Mouse (Mus musculus) cerebellum, adult 2 months (tissue): ENCODE measurements around the gene Sarm1. TPM values are rescaled to one million over a fixed set of nuclear protein-coding genes. Genes with fewer than 3 reads are reported as not detected.
A peak's percentile ranks its signal among the peaks of the same experiment; 100 is the strongest.

Source experiments
- DNase-seq, 2 experiments: peaks; one replicate each; pipeline ENCODE4 v3.0.0; 2021
- H3K27ac ChIP-seq: fragments of 200-500 bp; 2 replicates; pipeline ENCODE4 v1.5.1; 2012; ENCODE audit warnings: low read length, control low read depth, inconsistent platforms; ENCODE audit not compliant: insufficient read depth
- H3K27me3 ChIP-seq: fragments of 200-500 bp; 2 replicates; pipeline ENCODE4 v1.6.1; 2012; ENCODE audit warnings: inconsistent platforms, mild to moderate bottlenecking, low read length, moderate library complexity; ENCODE audit not compliant: control insufficient read depth, insufficient read depth
- H3K4me1 ChIP-seq: fragments of 200-500 bp; 2 replicates; pipeline ENCODE4 v1.6.1; 2011; ENCODE audit warnings: low read length; ENCODE audit not compliant: control insufficient read depth, insufficient read depth
- H3K4me3 ChIP-seq: fragments of 200-500 bp; replicated peaks from 2 replicates; pipeline ENCODE3; 2011; ENCODE audit warnings: mild to moderate bottlenecking, low read depth, low read length, control low read depth; ENCODE audit not compliant: insufficient read depth
- CTCF ChIP-seq: fragments of 200-500 bp; IDR thresholded peaks from 2 replicates; pipeline ENCODE4 v1.5.1; 2011; ENCODE audit warnings: low read depth, mild to moderate bottlenecking, control low read depth, low read length, moderate library complexity, borderline replicate concordance; ENCODE audit not compliant: insufficient read depth
- POLR2A ChIP-seq: fragments of 200-500 bp; IDR thresholded peaks from 2 replicates; pipeline ENCODE4 v1.6.1; 2011; ENCODE audit warnings: low read length, control low read depth, borderline replicate concordance; ENCODE audit not compliant: insufficient read depth
- whole genome bisulfite sequencing: fragments of 180-500 bp; shearing (Covaris S2); methylation state at CpG from one replicate; pipeline ENCODE4 v1.1.7; 2018; 5-methylcytosine and 5-hydroxymethylcytosine counted together
- polyA plus RNA-seq: library from polyadenylated mRNA; depleted of rRNA; stranded (reverse); fragments of >200 nt; gene quantifications from 2 replicates; pipeline ENCODE4 v1.2.3, GENCODE M21; 2012

The Sarm1 gene
- polyA plus RNA-seq, 1 experiment = 29.0 TPM

DNA sequence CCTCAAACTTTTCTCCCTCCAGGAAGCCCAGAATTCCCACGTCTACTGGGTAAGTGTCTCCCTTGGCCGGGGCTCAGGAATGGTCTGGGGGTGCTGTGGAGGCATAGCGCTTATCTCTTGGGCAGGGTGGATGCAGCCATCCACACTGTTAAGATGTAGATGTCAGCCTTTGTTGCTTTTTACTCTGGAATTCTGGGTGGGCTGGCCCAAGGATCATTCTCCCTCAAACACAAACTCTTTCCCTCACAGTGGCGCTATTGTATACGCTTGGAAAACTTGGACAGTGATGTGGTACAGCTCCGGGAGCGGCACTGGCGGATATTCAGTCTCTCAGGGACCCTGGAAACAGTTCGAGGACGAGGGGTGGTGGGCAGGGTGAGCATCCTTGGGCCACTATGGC is 21.4 kb upstream of the Sarm1 start:
- Histone ChIP-seq H3K27me3 (no peaks in the 10 kb centered on the region), H3K4me3 (no peak overlapping the region), H3K27ac (no peak overlapping the region), H3K4me1 (peaks cover 9% of the 10 kb centered on the region; the same call in 1 of the 2 replicates)
- 79% methylated on average over 10 of the region's 10 CpGs for WGBS
- TF ChIP-seq CTCF = no peak
- no peak for TF ChIP-seq POLR2A
- DNase-seq = no peak

DNA sequence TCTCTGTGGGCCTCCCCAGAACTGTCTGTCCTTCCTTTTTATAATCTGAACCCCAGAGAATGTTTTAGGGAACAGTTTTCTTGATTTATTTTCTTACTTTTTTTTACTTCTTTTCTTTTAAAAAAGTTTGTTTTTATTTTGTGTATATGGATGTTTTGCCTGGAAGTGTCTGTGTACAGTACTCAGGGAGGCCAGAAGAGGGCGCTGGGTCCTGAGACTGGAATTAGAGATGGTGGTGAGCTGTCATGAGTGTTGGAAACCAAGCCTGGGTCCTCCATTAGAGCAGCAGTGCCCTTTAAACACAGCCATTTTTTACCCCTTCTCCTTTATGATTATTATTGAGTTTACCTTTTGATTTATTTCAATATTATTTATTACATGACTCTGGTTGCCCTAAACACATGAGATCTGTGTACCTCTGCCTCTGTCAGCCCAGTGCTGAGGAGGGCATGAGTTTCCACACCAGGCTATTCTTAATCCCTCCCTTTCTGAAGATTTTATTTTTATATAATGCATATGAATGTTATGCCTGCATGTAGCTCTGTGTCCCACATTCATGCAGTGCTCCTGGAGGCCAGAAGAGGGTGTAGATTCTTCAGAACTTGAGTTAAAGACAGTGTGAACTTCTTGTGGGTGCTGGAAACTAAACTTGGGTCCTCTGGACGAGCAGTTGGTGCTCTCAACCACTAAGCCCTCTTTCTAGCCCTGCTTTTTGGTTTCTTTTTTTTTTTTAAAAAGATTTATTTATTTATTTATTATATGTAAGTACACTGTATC is 18.2 kb upstream of the Sarm1 start:
- no peaks in the 10 kb centered on the region for H3K27me3 ChIP-seq
- no peak overlapping the region for H3K27ac ChIP-seq
- H3K4me3 ChIP-seq = no peak overlapping the region
- 65% methylated on average over 2 of the region's 2 CpGs for WGBS
- TF ChIP-seq CTCF (peak; percentile 37; the same call in 1 of the 2 replicates), POLR2A (no peak)
- peaks cover 14% of the 10 kb centered on the region; the same call in 1 of the 2 replicates for H3K4me1 ChIP-seq
- no peak for DNase-seq

DNA sequence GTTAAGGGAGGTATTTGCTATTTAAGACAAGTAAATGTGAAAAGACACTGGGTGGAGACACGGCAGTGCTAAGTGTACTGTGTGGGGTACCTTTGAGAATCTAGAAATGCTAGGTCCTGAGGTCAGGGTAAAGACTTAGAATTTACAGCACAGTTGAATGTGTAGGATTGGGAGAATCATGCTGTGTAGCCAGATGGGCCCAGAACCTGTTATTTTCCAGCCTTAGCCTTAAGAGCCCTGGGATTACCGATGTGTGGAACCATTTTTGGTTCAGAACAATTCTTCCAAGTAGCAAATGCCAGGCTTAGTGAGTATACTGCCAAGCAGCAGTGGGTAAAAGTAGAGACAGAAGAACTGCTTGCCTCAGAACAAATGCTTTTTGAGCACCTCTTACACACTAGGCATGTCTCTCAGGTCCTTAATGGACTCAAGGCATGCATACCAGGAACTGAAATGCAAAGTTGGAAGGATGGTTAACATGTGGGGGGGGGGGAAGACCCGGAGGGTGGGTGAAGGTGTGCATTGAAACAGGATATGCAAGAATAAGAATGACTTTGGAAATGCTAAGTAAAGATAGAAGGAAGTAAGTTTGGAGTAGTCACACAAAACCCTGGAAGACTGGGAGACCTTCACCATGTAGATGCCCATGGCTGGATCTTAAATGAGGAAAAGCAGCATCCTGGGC is 15.7 kb upstream of the Sarm1 start:
- peaks cover 14% of the 10 kb centered on the region; the same call in 1 of the 2 replicates for H3K4me1 ChIP-seq
- peak overlapping the region; percentile 42 for H3K27ac ChIP-seq
- DNase-seq = peak; percentile 42 to 64
- WGBS = 33% methylated on average over 3 of the region's 3 CpGs
- no peaks in the 10 kb centered on the region for H3K27me3 ChIP-seq
- no peak for TF ChIP-seq POLR2A
- TF ChIP-seq CTCF = no peak
- peak overlapping the region; percentile 80 for H3K4me3 ChIP-seq

DNA sequence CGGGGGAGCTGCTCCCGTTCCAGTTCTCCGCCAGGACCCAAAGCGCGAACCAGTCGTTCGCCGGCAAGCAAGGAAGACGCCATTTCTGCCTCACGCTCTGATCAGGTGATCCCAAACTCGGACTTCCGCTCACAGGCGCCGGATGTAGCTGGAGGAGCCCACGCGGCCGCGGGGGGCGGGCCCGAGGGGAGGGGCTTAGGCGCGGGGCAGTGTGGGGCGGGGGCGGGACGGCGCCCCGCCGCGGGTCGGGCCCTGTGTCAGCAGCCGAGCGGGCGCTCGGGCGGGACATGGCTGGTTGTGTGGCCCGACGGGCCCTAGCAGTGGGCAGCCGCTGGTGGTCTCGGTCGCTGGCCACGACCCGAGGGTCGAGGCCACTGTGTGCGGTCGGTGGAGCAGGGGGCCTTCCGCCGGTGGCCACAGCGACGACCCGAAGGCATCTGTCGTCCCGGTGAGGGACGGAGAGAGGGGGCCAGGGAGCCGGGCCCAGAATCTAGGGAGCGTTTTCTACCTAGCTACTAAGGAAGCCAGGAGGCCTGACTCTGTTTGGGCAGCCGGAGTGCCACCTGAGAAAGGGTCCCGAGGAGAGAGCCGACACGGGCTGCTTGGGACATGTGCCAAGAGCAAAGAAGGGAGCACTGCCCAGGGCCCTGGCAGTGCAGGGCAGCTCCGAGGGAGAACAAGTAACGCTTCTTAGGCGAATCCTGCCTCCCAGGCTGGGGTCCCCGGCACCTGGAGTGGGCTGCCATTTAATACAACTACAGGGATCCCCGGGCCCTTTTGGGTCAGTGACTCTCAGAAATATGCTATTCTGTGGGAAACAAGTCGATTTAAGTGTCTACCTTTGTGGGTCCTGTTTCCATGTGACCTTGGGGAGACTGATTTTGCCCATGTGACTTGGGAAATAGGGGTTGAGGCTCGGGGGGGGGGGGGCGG is 14.7 kb upstream of the Sarm1 start, which contains the start of the genes Tmem199 and Poldip2:
TSS of gene Tmem199 (minus strand) at position 148 of the 933 bp plus-strand sequence.
TSS of gene Poldip2 (plus strand) at position 169 of the 933 bp plus-strand sequence.
- peak within 1 kb of the TSS; percentile 95 for H3K27ac ChIP-seq
- 1% methylated on average over 67 of the region's 67 CpGs for WGBS
- peak; percentile 91 for TF ChIP-seq POLR2A
- no peak for TF ChIP-seq CTCF
- peaks cover 14% of the 10 kb centered on the region; the same call in 1 of the 2 replicates for H3K4me1 ChIP-seq
- DNase-seq = peak; percentile 89 to 91
- peak within 1 kb of the TSS; percentile 83 for H3K4me3 ChIP-seq
- H3K27me3 ChIP-seq = no peaks in the 10 kb centered on the region

DNA sequence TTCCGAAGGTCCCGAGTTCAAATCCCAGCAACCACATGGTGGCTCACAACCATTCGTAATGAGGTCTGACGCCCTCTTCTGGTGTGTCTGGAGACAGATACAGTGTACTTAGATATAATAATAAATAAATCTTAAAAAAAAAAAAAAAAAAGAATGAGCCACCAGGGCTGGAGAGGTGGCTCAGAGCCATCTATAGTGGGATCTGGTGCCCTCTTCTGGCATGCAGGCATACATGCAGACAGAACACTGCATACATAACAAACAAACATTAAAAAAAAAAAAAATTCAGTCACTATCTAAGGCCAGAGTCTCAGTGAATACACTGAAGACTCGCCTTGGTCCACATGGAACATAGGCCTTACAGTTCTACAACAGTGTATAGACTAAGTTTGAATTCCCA is 11.6 kb upstream of the Sarm1 start:
- no peak for DNase-seq
- H3K4me1 ChIP-seq = peaks cover 10% of the 10 kb centered on the region; the same call in 1 of the 2 replicates
- no peaks in the 10 kb centered on the region for H3K27me3 ChIP-seq
- H3K27ac ChIP-seq = no peak overlapping the region
- TF ChIP-seq POLR2A (no peak), CTCF (peak; percentile 37; the same call in 1 of the 2 replicates)
- no peak overlapping the region for H3K4me3 ChIP-seq
- 69% methylated on average over 5 of the region's 5 CpGs for WGBS

DNA sequence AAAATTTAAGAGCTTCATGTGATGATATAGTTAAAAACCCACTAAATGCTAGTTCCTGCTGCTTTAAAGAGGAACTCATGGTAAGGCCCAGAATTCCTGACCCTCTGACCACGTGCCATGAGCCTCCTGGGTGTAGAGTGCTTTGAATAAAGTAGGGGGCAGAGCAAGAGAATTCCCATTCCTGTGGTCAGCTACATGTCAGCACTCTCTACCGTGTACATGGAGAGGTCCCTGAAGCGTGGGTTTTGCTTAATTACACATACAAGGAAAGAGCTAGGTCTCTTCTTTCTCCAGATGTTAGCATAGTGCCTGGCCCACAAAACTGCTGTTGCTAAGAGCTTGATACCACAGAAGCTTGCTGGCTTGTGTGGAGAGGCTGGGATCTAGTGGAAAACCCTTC is 7.9 kb upstream of the Sarm1 start:
- Histone ChIP-seq H3K4me3 (no peak overlapping the region), H3K27me3 (no peaks in the 10 kb centered on the region), H3K4me1 (peaks cover 15% of the 10 kb centered on the region), H3K27ac (no peak overlapping the region)
- TF ChIP-seq CTCF = no peak
- TF ChIP-seq POLR2A = no peak
- WGBS = 76% methylated on average over 3 of the region's 3 CpGs
- no peak for DNase-seq
